Mouse (Mus musculus) thymus, adult 2 months (tissue): ENCODE measurements around the gene Arl5c.

Experiments used
- CTCF ChIP-seq: fragments of 200-500 bp; IDR thresholded peaks from 2 replicates; pipeline ENCODE4 v1.5.1; 2012; ENCODE audit warnings: mild to moderate bottlenecking, control low read depth, low read length, moderate library complexity, borderline replicate concordance; ENCODE audit not compliant: control insufficient read depth, poor library complexity, insufficient read depth; ENCODE audit errors: extremely low read depth
- POLR2A ChIP-seq: fragments of 200-500 bp; IDR thresholded peaks from 2 replicates; pipeline ENCODE4 v1.6.1; 2012; ENCODE audit warnings: mild to moderate bottlenecking, low read length, control low read depth, moderate library complexity; ENCODE audit not compliant: control insufficient read depth, poor library complexity, insufficient read depth; ENCODE audit errors: extremely low read depth

GRCm38 (mm10) chr11:98022555-98023371 lies 26.8 kb upstream of the Arl5c start, which contains the start of gene Cacnb1:
- TF ChIP-seq CTCF (no peak), POLR2A (peak; percentile 38; the same call in 1 of the 2 replicates)
